Mouse (Mus musculus) cerebellum, postnatal 25 days (tissue): ENCODE results near the gene Rc3h1.
"Not testable (repeated sequence)": the region's sequence is repeated elsewhere in the genome, so short reads cannot be mapped to it uniquely, and the experiment has no call there.

ENCODE experiments used
- DNase-seq, 2 experiments: peaks; one replicate each; pipeline ENCODE4 v3.0.0; 2021; ENCODE audit warnings: mixed read lengths in 2 of 2

The Rc3h1 gene

GRCm38 (mm10) chr1:160967268-160967667, 61.0 kb downstream of the Rc3h1 start:
- no peak for DNase-seq

- DNase-seq = peak in 1 of 2 experiments; percentile 14
Observed at GRCm38 (mm10) chr1:160968643-160969042, 62.4 kb downstream of the Rc3h1 start.

GRCm38 (mm10) chr1:160978071-160978735, 72.0 kb downstream of the Rc3h1 start, which contains the start of gene Serpinc1:
Gene Serpinc1 (plus strand): TSS chr1:160978585.
- no peak for DNase-seq

GRCm38 (mm10) chr1:160980021-160980420, 73.8 kb downstream of the Rc3h1 start:
- no peak for DNase-seq

GRCm38 (mm10) chr1:160980537-160981234, 74.5 kb downstream of the Rc3h1 start:
- no peak for DNase-seq

- DNase-seq = no peak
Observed at GRCm38 (mm10) chr1:160981337-160981736, 75.1 kb downstream of the Rc3h1 start.

- DNase-seq = no peak
Observed at GRCm38 (mm10) chr1:160982887-160983286, 76.7 kb downstream of the Rc3h1 start.

GRCm38 (mm10) chr1:160984731-160985130, 78.5 kb downstream of the Rc3h1 start:
- DNase-seq = not testable (repeated sequence)

- no peak for DNase-seq
Observed at GRCm38 (mm10) chr1:160985477-160985876, 79.3 kb downstream of the Rc3h1 start.

- DNase-seq = no peak
Observed at GRCm38 (mm10) chr1:160986881-160987635, 80.8 kb downstream of the Rc3h1 start.

GRCm38 (mm10) chr1:160989395-160989794, 83.2 kb downstream of the Rc3h1 start:
- no peak for DNase-seq

- no peak for DNase-seq
Observed at GRCm38 (mm10) chr1:160993851-160994250, 87.6 kb downstream of the Rc3h1 start.

- DNase-seq = no peak
Observed at GRCm38 (mm10) chr1:161004942-161005341, 98.7 kb downstream of the Rc3h1 start.

- no peak for DNase-seq
Observed at GRCm38 (mm10) chr1:161005526-161005925, 99.3 kb downstream of the Rc3h1 start.

- DNase-seq = no peak
Observed at GRCm38 (mm10) chr1:161006471-161006870, 100.3 kb downstream of the Rc3h1 start.

GRCm38 (mm10) chr1:161008038-161008437, 101.8 kb downstream of the Rc3h1 start:
- DNase-seq = no peak

- DNase-seq = no peak
Observed at GRCm38 (mm10) chr1:161010436-161010835, 104.2 kb downstream of the Rc3h1 start.

- DNase-seq = no peak
Observed at GRCm38 (mm10) chr1:161016378-161016777, 110.2 kb downstream of the Rc3h1 start.

- DNase-seq = no peak
Observed at GRCm38 (mm10) chr1:161020051-161020450, 113.8 kb downstream of the Rc3h1 start.
